Mouse (Mus musculus) small intestine, adult 2 months (tissue): ENCODE measurements around the gene Spata21.

Experiments used
- CTCF ChIP-seq: fragments of 200-500 bp; IDR thresholded peaks from 2 replicates; pipeline ENCODE4 v1.5.1; 2012; ENCODE audit warnings: low read depth, mild to moderate bottlenecking, control low read depth, inconsistent platforms, low read length, moderate library complexity, mixed read lengths; ENCODE audit not compliant: insufficient replicate concordance, insufficient read length; ENCODE audit errors: extremely low read depth
- POLR2A ChIP-seq: fragments of 200-500 bp; IDR thresholded peaks from 2 replicates; pipeline ENCODE4 v1.6.1; 2012; ENCODE audit warnings: low read depth, mild to moderate bottlenecking, control low read depth, inconsistent platforms, low read length, moderate library complexity

DNA sequence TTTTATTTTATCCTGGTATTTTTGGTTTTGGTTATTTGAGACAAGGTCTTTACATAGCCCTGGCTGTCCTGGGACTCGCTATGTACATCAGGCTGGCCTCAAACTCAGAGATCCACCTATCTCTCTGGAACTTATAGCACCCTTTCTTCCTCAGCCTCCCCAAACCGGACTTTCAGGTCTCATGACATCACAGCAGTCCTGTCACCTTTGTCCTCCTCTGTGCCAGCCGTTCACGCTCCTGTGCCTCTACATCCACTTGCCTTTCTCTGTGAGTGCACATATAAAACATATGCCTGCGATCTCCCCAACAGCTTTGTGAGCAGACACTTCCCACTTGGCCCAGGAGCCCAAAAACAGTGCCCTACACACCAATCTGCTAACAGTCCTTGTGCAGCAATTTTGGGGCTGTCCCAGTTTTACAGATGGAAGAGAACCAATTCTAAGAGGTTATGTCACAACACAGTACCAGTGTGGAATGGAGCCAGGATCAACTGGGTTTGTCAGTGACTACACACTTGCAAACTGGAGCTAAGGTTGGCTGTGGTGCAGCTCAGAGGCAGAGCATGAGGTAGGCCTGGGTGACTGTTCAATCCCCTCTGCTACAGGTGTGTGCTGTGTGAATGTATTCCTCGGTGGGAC lies 42.7 kb downstream of the Spata21 start:
- no peak for TF ChIP-seq CTCF
- no peak for TF ChIP-seq POLR2A
